Mouse (Mus musculus): ENCODE measurements around the gene Sept9.

Gene Sept9

DNA sequence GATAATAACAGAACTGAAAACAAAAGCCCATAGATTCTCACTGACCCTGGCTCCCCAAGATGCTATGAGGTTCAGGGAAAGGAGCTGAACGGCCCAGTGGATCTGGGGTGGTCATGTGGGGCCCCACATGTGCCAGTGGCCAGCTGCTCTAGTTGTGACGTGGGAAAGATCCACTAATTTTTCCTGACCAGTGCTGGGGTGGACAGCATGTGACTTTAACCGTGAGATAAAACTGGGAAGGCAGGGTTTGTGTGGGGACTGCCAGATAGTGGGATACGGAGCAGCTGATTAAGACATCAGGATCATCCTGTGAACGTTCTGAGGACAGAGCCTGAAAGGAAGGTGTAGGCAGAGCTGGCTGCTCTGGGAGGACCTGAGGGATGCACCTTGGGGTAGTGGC is 48.1 kb downstream of the Sept9 start:
- DNase-seq, result no peak

DNA sequence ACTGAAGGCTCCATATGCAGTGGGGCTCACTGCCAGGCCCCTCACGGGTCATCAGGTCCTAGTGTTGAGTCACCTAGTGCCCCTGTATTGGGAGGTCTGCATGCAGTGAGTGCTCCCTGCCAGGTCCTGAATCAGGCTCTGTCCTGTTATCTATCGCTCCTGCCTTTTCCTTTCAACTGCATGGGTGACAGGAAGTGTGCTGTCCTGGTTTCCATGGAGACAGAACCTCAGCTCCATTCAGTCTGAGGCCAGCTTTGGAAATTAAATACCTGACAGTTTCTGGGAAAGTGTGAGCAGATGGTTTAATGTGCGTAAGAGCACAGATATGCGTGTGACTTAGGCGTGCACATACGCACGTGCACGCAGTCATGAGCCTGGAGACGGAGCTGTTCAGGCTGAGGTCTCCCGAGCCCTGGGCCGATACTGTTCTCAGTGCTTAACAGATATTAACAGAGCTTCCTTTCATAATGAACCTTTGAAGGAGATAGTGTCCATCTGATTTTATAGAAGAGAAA is 49.3 kb downstream of the Sept9 start:
- DNase-seq, result no peak

GRCm38 (mm10) chr11:117249282-117249984 is 50.0 kb downstream of the Sept9 start:
- no peak for DNase-seq

DNA sequence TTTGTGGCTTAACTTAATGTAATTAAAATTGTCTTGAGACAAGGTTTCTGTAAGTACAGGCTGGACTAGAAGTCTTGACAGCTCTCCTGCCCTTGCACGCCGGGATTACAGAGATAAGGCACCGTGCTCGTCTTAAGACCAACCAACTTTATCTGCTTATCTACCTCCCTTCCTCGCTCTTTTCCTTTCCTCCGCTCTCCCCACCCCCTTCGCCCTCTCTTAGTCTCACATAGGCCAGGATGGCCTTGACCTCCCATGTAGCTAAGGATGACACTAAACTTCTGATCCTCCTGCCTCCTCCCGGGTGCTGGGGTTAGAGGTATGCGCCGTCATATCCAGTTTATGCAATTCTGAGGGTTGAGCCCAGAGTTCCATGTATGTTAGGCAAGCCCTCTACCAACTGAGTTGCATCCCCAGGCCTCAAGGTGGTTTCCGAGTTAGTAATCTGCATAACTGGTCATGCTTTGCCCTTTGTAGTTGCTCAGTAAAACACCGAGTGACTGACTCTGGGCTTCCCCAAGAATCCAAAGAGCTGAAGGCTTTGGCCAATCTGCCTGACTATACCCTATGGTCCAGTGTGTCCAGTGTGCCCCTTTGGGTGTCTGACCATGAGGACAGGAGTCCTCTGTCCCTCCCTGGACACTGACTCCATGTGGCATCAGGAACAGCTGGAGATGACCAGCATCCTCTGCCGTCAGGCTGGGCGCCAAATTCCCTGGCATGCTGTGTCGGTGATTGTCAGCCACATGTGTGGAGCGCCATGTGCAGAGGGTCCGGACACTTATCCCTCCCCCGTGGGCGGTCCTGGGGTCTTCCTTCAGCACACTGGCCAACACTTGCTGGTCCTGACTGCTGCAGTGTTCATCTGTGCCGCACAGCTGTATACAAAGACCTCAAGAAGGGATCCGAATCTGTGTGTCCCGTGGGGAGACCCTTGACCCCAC is 50.8 kb downstream of the Sept9 start:
- no peak for DNase-seq

DNA sequence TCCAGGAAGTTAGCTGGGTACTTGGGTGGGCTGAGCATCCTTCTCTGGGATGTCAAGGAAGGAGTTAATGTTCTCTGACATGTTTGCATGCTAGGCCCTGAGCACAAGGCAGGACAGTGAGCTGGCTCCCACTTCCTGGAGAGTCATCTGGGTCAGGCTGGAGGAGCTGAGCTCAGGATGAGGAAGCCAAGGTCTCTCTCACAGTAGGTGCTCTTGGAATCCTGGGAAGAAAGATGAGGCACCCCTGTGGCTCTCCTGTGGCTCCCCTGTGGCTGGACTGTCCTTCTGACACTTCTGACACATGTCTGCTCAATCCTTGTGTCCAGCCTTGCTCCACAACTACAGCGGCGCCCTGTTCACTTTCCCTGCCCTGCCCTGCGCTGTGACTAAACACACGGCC is 52.3 kb downstream of the Sept9 start:
- no peak for DNase-seq

DNA sequence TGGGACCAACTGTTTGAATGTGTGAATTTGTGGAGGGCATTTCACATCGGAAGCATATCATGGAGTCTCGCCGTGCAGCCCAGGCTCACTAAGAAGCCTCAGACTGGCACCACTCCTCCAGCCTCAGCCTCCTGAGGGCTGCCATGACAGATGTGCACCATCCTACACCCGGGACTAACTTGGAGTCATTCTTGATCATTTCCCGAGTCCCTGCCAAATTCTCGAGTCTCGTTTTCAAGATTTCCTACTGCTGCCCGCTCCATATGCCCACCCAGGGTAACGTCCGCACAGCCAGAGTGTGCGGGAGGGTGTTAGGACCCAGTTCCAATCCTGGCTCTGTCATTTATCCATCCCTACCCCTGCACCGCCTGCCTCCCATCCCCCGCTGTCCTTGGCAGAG is 53.4 kb downstream of the Sept9 start:
- DNase-seq, result no peak

- no peak for DNase-seq
Measured at GRCm38 (mm10) chr11:117254161-117255107, 55.0 kb downstream of the Sept9 start.

GRCm38 (mm10) chr11:117255108-117255489 is 55.6 kb downstream of the Sept9 start:
- DNase-seq, result no peak

DNA sequence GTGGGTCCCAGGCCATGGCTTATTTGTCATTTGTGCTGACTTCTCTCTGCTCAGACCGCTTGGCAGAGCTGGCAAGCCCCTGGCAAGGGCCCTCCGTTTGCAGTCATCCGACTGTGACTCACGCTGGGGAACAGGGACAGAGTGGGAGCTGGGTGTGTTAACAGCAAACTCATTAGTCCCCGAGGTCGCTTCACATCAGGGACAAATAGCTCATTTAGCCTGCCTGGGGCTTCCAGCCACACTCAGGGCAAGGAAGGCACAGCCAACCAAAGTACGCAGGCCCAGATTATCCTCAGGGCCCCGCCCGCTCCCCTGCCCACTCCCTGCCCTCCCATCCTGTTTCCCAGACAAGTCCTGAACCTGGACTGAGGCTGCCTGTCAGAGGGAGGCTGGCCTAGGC is 56.6 kb downstream of the Sept9 start:
- DNase-seq, result no peak

GRCm38 (mm10) chr11:117256840-117257239 is 57.4 kb downstream of the Sept9 start:
- DNase-seq, result no peak

DNA sequence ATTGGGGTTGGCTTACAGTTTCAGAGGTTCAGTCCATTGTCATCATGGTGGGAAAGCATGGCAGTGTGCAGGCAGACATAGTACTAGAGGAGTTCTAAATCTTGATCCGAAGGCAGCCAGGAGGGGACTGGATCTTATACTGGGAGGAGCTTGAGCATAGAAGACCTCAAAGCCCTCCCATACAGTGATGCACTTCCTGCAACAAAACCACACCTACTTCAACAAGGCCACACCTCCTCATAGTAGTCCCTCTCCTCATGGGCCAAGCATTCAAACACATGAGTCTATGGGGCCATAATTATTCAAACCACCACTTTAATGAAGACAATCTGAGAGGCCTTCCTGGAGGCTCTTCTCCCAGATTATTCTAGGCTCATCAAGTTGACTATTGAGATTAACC is 57.8 kb downstream of the Sept9 start:
- DNase-seq, result no peak

DNA sequence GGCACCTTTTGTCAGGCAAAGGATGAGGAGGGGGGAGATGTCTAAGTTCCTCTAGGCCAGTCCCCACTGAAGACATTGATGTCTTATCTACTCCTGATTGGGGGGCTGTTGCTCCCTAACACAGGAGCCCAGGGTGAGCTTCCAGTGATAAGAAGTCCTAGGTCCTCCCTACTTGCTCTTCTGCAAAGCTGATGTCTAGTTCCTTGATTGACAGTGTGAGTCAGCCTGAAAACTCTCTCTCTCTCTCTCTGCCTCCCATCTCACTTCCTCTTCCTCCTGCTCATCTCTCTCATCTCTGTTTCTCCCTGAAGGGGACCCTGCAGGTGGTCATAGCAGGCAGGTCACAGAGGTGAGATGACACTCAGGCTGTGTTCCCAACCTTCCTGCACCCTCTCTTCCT is 58.4 kb downstream of the Sept9 start:
- no peak for DNase-seq

DNA sequence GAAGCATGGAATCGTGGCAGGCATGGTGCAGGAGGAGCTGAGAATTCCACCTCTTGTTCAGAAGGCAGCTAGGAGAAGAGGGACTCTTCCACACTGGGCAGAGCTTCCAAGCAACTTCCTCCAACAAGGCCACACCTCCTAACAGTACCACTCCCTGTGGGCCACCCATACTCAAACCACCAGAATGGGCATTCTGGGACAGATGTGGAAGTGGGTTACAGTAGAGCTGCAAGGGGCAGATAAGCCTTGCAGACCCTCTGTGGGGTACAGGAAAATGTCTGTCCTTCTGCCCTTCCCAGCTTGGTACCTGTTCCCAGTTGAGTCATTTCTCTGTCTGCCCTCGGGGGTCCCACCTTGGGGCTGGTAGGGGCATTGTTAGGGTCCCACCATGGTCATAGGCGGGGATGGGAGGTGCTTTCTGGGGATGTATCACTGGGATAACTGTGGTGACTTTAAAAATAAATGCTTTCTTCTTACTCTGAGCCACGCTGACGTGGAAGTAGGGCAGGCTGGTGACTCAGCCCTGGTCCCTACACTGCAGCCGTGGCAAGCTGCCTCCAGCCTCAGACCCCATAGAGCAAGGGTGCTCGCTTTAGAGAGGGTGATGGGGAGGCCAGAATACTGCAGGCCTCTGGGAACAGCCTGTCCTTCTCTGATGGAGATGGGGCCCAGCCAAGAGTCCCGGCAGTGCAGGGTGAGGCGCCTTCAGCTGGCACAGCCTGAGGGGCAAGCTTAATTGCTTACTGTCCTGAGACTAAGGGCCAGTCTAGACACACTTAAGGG is 59.9 kb downstream of the Sept9 start:
- DNase-seq, result no peak

GRCm38 (mm10) chr11:117260631-117261030 is 61.2 kb downstream of the Sept9 start:
- DNase-seq, result no peak

GRCm38 (mm10) chr11:117263096-117263808 is 63.8 kb downstream of the Sept9 start:
- peak; percentile 64 to 73 for DNase-seq

DNA sequence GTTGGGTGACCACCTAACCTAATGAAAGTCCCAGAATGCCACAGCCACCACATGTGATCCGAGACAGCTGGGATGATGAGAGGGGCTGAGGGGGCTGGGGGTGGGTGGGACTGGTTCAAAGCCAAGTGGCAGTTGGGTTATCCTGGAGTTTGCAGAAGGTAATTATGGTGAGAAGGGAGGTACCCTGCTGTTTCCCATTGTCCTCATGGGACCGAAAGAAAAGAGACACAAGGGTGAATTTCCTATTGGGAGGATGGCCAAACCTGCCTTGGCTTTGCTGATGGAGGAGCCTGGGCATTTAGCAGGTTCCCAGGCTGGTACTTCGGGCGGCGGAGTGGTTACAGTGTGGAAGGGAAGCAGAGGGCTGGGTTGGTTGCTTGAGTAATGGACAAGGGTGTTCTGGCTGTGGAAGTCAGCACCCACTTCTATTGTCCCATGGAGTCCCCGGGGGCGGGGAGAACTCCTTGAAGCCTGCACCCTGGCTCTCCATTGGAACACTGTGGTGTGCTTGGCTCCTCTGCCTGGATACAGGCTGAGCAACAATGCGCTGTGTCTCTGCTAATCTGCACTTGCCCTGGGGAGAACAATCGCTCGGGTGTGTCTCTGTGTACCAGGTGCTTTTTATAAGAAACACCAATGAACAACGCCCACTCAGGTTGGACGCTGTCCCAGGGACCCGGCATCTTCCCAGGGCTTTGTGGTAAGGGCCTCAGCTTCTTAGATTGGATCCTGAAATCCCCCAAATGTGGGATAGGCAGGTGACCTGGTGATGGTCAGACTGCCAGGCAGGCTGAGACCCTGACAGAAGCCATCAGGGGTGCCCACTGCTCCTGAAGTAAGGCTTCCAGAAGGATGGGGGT is 64.9 kb downstream of the Sept9 start:
- no peak for DNase-seq

- DNase-seq, result peak; percentile 54 to 56
Measured at GRCm38 (mm10) chr11:117265270-117265980, 66.0 kb downstream of the Sept9 start.

DNA sequence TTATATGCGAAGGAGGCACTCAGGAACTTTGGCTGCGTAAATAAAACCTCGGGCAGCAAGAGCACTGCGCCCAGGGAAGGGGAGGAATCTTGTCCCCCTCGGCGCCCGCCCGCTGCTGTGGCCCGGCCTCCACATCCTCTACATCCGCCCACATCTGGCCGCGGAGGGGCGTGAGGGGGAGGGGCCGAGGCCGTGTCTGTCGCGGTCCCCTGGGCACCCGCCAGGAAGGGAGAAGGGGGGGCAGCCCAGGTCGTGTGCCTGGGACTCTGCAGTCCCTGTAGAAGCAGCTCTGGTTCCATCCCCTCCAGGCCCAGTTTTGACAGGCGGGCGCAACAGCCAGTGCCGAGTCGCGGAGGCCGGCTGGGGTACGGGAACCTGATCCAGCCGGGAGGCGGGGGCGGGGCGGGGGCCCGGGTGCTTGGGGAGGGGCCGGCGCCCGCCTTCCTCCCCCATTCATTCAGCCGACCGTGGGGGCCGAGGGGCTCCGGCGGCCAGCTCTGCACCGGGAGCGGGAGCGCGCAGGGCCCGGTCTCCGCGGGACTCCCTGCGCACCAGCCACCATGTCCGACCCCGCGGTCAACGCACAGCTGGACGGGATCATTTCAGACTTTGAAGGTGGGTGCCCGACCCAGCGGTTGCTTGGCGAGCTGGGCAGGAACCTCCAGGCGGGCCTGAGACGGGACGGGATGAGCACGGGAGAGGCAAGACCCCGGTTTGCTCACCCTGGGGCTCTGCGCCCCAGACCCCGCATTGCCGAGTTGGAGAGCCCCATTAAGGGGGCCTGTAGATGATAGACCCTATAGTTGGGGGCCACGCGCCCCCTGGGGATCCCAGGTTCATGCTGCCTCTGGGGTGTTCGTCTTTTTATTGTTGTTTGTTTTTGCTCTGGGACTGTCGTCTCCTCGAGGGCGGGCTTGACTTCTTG is 66.8 kb downstream of the Sept9 start:
- peak; percentile 89 to 92 for DNase-seq
